Mouse (Mus musculus) B cell, adult 67 days (primary cell): ENCODE data around the gene 9530068E07Rik. TPM values are rescaled to one million over a fixed set of nuclear protein-coding genes. Genes with fewer than 3 reads are reported as not detected.

Experiments used
- total RNA-seq, 2 experiments: library from RNA; stranded (reverse); gene quantifications; 4 replicates each; pipeline ENCODE4 v1.2.4; 2023

The 9530068E07Rik gene
- 10 to 100 TPM; 56.9 to 60.3 TPM for total RNA-seq

DNA sequence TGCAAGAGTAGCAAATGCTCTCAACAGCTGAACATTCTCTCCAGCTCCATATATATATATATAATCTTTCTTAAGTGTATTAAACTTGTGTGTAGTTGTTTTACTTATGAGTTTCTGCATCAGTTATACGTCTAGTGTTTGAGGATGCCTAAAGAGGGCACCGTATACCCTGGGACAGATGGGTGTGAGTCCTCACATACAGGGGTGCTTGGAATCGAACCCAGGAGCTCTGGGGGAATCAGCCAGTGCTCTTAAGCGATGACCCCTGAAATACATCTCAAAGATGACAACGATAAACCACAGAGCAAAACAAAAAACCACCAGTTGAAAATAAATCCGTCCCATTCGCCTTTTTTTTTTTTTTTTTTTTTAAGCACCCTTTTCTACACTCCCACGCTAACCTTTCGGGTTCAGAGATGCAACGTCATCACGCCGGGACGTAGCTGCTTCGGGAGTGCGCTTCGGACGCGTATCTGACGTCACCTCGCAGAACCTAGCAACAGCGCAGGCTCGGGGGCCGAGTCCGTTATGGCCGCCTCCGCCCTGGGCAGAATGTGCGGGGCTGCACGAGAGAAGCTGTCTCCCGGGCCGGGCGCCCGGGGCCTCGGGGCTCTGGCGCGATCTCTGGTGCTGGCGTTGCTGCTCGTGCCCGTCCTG is at the start of gene 9530068E07Rik:
TSS of gene 9530068E07Rik (plus strand) at position 489 of the 657 bp plus-strand sequence.

DNA sequence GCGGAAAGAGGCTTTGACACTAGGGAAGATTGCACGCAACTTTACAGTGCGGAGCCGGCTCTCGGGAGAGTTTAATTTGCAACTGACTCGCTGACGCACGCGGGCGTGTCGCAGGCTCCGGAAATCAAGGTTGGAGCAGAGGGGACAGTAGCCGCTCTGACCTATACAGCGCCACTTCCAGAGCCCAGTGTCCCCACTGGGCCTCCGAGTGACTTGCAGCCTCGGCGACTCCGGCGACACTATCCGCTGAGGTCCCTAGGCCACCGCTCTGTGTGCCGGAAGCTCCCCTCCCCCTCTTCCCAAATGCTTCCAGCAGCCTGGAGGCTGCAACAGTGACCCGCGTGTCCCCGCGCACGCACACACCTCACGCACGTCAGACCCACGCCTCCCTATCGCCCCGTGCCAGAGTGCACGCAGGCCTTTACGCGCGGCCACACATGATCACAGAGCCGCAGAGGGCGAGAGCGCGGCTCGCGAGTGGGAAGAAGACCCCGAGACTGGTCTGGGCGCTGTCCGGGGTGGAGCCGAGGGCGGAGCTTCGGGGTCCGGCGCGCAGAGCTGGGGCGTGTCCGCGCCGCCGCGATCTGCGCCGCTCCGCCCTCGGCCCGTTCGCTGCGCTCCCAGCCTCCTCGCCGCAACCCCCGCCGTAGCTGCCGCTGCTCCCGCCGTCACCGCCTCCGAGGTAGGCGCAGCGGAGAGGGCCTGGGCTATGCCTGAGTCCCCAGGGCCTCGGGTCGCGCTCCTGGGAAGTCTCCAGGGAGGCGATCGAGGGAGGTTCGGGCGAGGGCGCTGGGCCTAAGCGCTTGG is 35.6 kb upstream of the 9530068E07Rik start, which contains the start of gene Vdac1:
TSS of gene Vdac1 (plus strand) at position 390 of the 807 bp plus-strand sequence.

Other genes with a start within 250 kb of the 9530068E07Rik start
- gene Olfr1371, start 182.4 kb upstream of the 9530068E07Rik start, total RNA-seq = not detected
- gene Skp1a, start 164.4 kb upstream of the 9530068E07Rik start, total RNA-seq = 100 to 1,000 TPM; 132 to 142 TPM
- gene Tcf7, start 113.4 kb upstream of the 9530068E07Rik start, total RNA-seq = 1 to 10 TPM; 1.9 to 6.2 TPM
- 10 to 100 TPM; 53.2 to 58.0 TPM for gene Vdac1, start 35.6 kb upstream of the 9530068E07Rik start, total RNA-seq